Mouse (Mus musculus) forebrain, postnatal 0 days (tissue): ENCODE results near the gene Sbf2. TPM values are rescaled to one million over a fixed set of nuclear protein-coding genes. Genes with fewer than 3 reads are reported as not detected.
A peak's percentile ranks its signal among the peaks of the same experiment; 100 is the strongest.

Experiments used
- ATAC-seq: fragments of 200-750 bp; cut with Nextera tagmentation; 2 replicates; pipeline ENCODE4 v1.8.0; 2017; ENCODE audit warnings: mild to moderate bottlenecking, moderate library complexity
- DNase-seq: peaks from one replicate; pipeline ENCODE4 v3.0.0-alpha.2; 2015
- H3K27ac ChIP-seq: fragments of 300-500 bp; sonication (generic); 2 replicates; pipeline ENCODE4 v1.5.1; 2014; ENCODE audit warnings: low read depth, mild to moderate bottlenecking, antibody characterized with exemption, low read length, moderate library complexity, mixed read lengths
- H3K27me3 ChIP-seq: fragments of 300-500 bp; sonication (generic); 2 replicates; pipeline ENCODE4 v1.6.1; 2014; ENCODE audit warnings: mild to moderate bottlenecking, low read length, mixed read lengths; ENCODE audit not compliant: insufficient read depth
- H3K36me3 ChIP-seq: fragments of 300-500 bp; sonication (generic); 2 replicates; pipeline ENCODE4 v1.6.1; 2014; ENCODE audit warnings: mild to moderate bottlenecking, moderate library complexity; ENCODE audit not compliant: insufficient read depth
- H3K4me1 ChIP-seq: fragments of 300-500 bp; sonication (generic); 2 replicates; pipeline ENCODE4 v1.6.1; 2014; ENCODE audit warnings: antibody characterized with exemption; ENCODE audit not compliant: insufficient read depth
- H3K4me2 ChIP-seq: fragments of 300-500 bp; sonication (generic); 2 replicates; pipeline ENCODE4 v1.6.1; 2014; ENCODE audit warnings: low read depth, mild to moderate bottlenecking, moderate library complexity
- H3K4me3 ChIP-seq: fragments of 300-500 bp; sonication (generic); 2 replicates; pipeline ENCODE4 v1.5.1; 2014; ENCODE audit warnings: low read depth, low read length, mixed read lengths
- H3K9ac ChIP-seq: fragments of 300-500 bp; sonication (generic); 2 replicates; pipeline ENCODE4 v1.6.1; 2014; ENCODE audit warnings: mild to moderate bottlenecking
- H3K9me3 ChIP-seq: fragments of 300-500 bp; sonication (generic); 2 replicates; pipeline ENCODE4 v1.6.1; 2016; ENCODE audit warnings: low read length
- CTCF ChIP-seq: sonication (generic); IDR thresholded peaks from 2 replicates; pipeline ENCODE4 v1.5.1; 2016; ENCODE audit warnings: antibody characterized with exemption, control low read depth, low read depth
- WGBS: fragments of 180-500 bp; shearing (Covaris S2); extraction: QIAGEN DNeasy Blood & Tissue Kit; methylation state at CpG from one replicate; pipeline ENCODE4 v1.1.7; 2014; 5-methylcytosine and 5-hydroxymethylcytosine counted together
- polyA plus RNA-seq: library from polyadenylated mRNA; unstranded; fragments of >200 nt; fragmentation: Nextera tagmentation; extraction: Ambion mirVana; gene quantifications from 2 replicates; pipeline ENCODE4 v1.2.1, GENCODE M21; 2015
- total RNA-seq: library from RNA; depleted of rRNA; stranded (reverse); fragments of >200 nt; gene quantifications from 2 replicates; pipeline ENCODE4 v1.2.3, GENCODE M21; 2014

Sbf2 gene
- total and polyA plus RNA-seq, 2 experiments from 2014 or later = 43.3 to 88.3 TPM

- H3K27ac ChIP-seq = no peak overlapping the region
- no peaks in the 10 kb centered on the region for H3K27me3 ChIP-seq
- DNase-seq (no peak), ATAC-seq (no peak)
- no peak for TF ChIP-seq CTCF
- H3K9me3 ChIP-seq = no peaks in the 10 kb centered on the region
- no peak overlapping the region for H3K4me2 ChIP-seq
- H3K4me1 ChIP-seq = no peaks in the 10 kb centered on the region
- H3K4me3 ChIP-seq = no peak overlapping the region
- WGBS = 87% methylated on average over 17 of the region's 17 CpGs
- H3K9ac ChIP-seq = no peak overlapping the region
- H3K36me3 ChIP-seq = no peaks in the 10 kb centered on the region
Measured at GRCm38 (mm10) chr7:110298739-110299410, 315.8 kb downstream of the Sbf2 start.

DNA sequence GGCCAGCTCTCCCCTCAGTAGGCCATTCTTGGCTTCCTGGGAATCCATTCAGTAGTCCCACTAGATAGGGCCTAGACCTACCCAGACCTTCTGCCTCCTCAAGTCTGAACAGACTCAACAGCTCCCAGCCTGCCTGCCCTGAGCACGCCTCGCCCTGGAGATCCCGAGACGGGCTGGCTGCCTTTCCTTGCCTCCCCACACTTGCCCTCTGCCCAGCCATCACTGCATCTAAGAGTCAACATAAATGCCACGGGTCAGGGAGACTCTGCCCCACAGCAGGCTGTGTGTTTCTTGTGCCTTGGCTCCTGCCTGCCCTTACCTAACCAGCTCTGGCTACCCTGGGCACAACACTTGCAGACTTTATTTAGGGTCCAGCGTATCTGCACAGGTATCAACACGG is 316.6 kb downstream of the Sbf2 start:
- H3K27me3 ChIP-seq = no peaks in the 10 kb centered on the region
- no peak overlapping the region for H3K9ac ChIP-seq
- no peak for TF ChIP-seq CTCF
- H3K4me2 ChIP-seq = no peak overlapping the region
- DNase-seq (no peak), ATAC-seq (no peak)
- H3K9me3 ChIP-seq = no peaks in the 10 kb centered on the region
- no peaks in the 10 kb centered on the region for H3K36me3 ChIP-seq
- H3K27ac ChIP-seq = no peak overlapping the region; the same call in 1 of the 2 replicates
- 90% methylated on average over 7 of the region's 7 CpGs for WGBS
- no peak overlapping the region for H3K4me3 ChIP-seq
- no peaks in the 10 kb centered on the region for H3K4me1 ChIP-seq

GRCm38 (mm10) chr7:110297611-110298010 is 317.1 kb downstream of the Sbf2 start:
- no peak for DNase-seq
- H3K36me3 ChIP-seq = no peaks in the 10 kb centered on the region
- no peak for TF ChIP-seq CTCF
- no peak overlapping the region for H3K4me2 ChIP-seq
- H3K4me1 ChIP-seq = no peaks in the 10 kb centered on the region
- H3K27me3 ChIP-seq = no peaks in the 10 kb centered on the region
- H3K9me3 ChIP-seq = no peaks in the 10 kb centered on the region
- WGBS = 65% methylated on average over 4 of the region's 4 CpGs
- no peak for ATAC-seq
- peak overlapping the region; percentile 40 for H3K27ac ChIP-seq
- H3K9ac ChIP-seq = no peak overlapping the region
- H3K4me3 ChIP-seq = no peak overlapping the region

DNA sequence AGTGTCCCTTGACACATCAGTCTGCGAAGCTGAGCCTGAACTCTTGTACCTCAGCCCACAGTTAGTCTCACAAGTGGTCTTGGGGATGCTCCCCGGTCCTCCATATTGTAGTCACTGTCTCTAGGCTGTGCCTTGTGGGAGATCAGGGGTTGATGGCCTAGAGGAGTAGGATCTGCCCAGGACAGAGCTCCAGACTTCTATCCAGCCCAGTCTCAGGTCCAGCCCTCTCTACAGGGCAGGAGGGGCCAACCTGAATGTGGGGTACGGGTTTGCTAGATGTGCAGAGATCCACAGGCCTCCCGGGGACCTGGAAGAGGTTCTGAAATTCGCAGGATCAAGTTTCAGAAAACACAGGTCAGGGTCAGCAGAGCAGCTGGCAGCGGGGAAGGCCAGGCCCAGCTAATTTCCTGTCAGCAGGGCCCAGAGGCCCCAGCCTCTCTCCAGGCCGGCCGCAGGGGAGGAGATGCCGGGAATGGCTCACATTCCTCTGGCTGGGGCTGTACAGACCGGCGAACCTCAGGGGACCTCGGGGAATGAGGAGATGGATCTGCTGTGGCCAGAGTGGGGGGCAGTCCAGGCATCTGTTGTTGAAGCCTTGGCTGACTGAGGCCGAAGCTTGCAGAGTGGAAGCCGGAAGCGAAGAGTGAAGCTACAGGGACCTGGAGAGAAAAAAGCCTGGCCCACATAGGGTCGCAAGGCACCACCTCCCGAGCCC is 317.7 kb downstream of the Sbf2 start:
- Histone ChIP-seq H3K4me3 (no peak overlapping the region), H3K27ac (peak overlapping the region; percentile 40; the same call in 1 of the 2 replicates), H3K4me2 (no peak overlapping the region), H3K27me3 (no peaks in the 10 kb centered on the region), H3K4me1 (no peaks in the 10 kb centered on the region), H3K36me3 (no peaks in the 10 kb centered on the region), H3K9ac (no peak overlapping the region), H3K9me3 (no peaks in the 10 kb centered on the region)
- ATAC-seq (no peak; the same call in 1 of the 2 replicates), DNase-seq (no peak)
- 46% methylated on average over 17 of the region's 17 CpGs for WGBS
- TF ChIP-seq CTCF = no peak

DNA sequence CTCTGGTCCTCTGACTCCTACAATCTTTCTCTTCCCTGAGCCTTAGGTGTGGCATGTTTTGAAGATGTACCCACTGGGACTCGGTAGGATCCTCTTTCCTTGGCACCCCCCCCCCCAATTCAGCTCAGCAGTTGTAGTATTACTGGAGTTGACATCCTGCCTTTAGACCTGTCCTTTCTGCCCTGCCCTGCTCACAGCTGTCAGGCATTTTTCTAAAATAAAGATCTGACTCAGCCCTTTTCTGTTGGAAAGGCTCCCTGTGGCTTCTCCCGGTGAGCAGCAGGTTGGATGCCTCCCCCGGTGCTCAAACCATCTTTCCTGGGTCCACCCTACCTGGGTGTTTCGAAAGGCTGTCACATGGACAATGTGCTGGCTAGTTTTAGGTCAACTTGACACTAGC is 325.1 kb downstream of the Sbf2 start:
- no peak overlapping the region for H3K4me2 ChIP-seq
- no peak for ATAC-seq
- 71% methylated on average over 4 of the region's 4 CpGs for WGBS
- no peaks in the 10 kb centered on the region for H3K27me3 ChIP-seq
- TF ChIP-seq CTCF = no peak
- H3K9me3 ChIP-seq = no peaks in the 10 kb centered on the region
- no peaks in the 10 kb centered on the region for H3K4me1 ChIP-seq
- no peak overlapping the region for H3K4me3 ChIP-seq
- no peaks in the 10 kb centered on the region for H3K36me3 ChIP-seq
- no peak for DNase-seq
- no peak overlapping the region for H3K9ac ChIP-seq
- no peak overlapping the region for H3K27ac ChIP-seq

GRCm38 (mm10) chr7:110288731-110289191 is 326.0 kb downstream of the Sbf2 start:
- Histone ChIP-seq H3K4me1 (no peaks in the 10 kb centered on the region), H3K27me3 (no peaks in the 10 kb centered on the region), H3K36me3 (no peaks in the 10 kb centered on the region), H3K9me3 (no peaks in the 10 kb centered on the region), H3K4me2 (no peak overlapping the region), H3K27ac (no peak overlapping the region), H3K4me3 (no peak overlapping the region), H3K9ac (no peak overlapping the region)
- DNase-seq (no peak), ATAC-seq (peak; percentile 38; the same call in 1 of the 2 replicates)
- WGBS = 51% methylated on average over 6 of the region's 6 CpGs
- TF ChIP-seq CTCF = no peak

DNA sequence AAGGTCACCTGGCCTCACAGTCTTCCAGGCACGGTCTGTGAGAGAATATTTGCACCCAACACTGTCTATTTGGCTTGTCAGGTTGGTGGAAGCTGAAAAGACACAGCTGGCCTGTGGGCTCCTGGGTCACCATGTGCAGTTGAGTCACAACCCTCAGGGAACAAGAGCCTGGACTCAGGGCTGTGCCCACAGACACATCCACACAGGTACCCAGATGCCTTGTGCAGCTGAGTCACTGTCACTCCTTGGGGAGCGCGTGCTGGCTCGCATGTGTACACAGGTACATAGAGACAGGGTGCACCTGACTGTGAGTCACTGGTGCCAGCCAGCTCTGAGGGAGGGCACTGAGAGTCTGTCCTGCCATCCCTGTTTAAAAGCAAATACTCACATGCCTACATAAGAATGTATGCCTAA is 326.5 kb downstream of the Sbf2 start:
- ATAC-seq (0 out of 2 replicates have a peak, but pooled peaks have one; percentile 2), DNase-seq (no peak)
- Histone ChIP-seq H3K27ac (no peak overlapping the region), H3K27me3 (no peaks in the 10 kb centered on the region), H3K9me3 (no peaks in the 10 kb centered on the region), H3K4me2 (no peak overlapping the region), H3K9ac (no peak overlapping the region), H3K36me3 (no peaks in the 10 kb centered on the region), H3K4me3 (no peak overlapping the region), H3K4me1 (no peaks in the 10 kb centered on the region)
- 92% methylated on average over 4 of the region's 4 CpGs for WGBS
- no peak for TF ChIP-seq CTCF
